Mouse (Mus musculus): ENCODE results near the gene Trappc13. TPM values are rescaled to one million over a fixed set of nuclear protein-coding genes. Genes with fewer than 3 reads are reported as not detected.

Gene Trappc13
- total and polyA plus RNA-seq, 2 experiments from 2014 or later: 33.1 to 35.4 TPM

- Histone ChIP-seq H3K9me3 (replicated peaks; ENCODE audit: control insufficient read depth, low read length) (no peaks in the 10 kb centered on the region), H3K9ac (replicated peaks; ENCODE audit: low read depth, low read length) (no peak overlapping the region), H3K27ac (ENCODE audit: low read depth) (no peak overlapping the region), H3K36me3 (replicated peaks; ENCODE audit: control insufficient read depth, insufficient read depth, low read length) (peaks cover 55% of the 10 kb centered on the region), H3K27me3 (ENCODE audit: control insufficient read depth, insufficient read depth, low read length) (no peaks in the 10 kb centered on the region), H3K4me3 (ENCODE audit: low read depth, low read length) (no peak overlapping the region), H3K4me1 (ENCODE audit: control insufficient read depth, insufficient read depth) (no peaks in the 10 kb centered on the region), H3K4me2 (ENCODE audit: low read depth, low read length) (no peak overlapping the region)
- DNase-seq (ENCODE audit: low spot score) (no peak), ATAC-seq (ENCODE audit: insufficient read depth, low read depth) (no peak)
- TF ChIP-seq EP300 (IDR thresholded peaks at IDR 0.05; ENCODE audit: low read depth) (no peak), CTCF (IDR thresholded peaks at IDR 0.05; ENCODE audit: low read depth) (no peak)
- WGBS: 70% methylated on average over 1 of the region's 1 CpGs
Measured at GRCm38 (mm10) chr13:104155686-104156085, 22.6 kb downstream of the Trappc13 start.

GRCm38 (mm10) chr13:104155106-104155505 is 23.2 kb downstream of the Trappc13 start:
- no peak for ATAC-seq (ENCODE audit: insufficient read depth, low read depth)
- H3K9me3 ChIP-seq (replicated peaks; ENCODE audit: control insufficient read depth, low read length): no peaks in the 10 kb centered on the region
- no peak overlapping the region for H3K9ac ChIP-seq (replicated peaks; ENCODE audit: low read depth, low read length)
- H3K27ac ChIP-seq (ENCODE audit: low read depth): no peak overlapping the region
- DNase-seq (ENCODE audit: low spot score): no peak
- H3K36me3 ChIP-seq (replicated peaks; ENCODE audit: control insufficient read depth, insufficient read depth, low read length): peaks cover 54% of the 10 kb centered on the region
- no peaks in the 10 kb centered on the region for H3K27me3 ChIP-seq (ENCODE audit: control insufficient read depth, insufficient read depth, low read length)
- 88% methylated on average over 7 of the region's 7 CpGs for WGBS
- no peak overlapping the region for H3K4me2 ChIP-seq (ENCODE audit: low read depth, low read length)
- H3K4me3 ChIP-seq (ENCODE audit: low read depth, low read length): no peak overlapping the region
- TF ChIP-seq CTCF (IDR thresholded peaks at IDR 0.05; ENCODE audit: low read depth): no peak
- TF ChIP-seq EP300 (IDR thresholded peaks at IDR 0.05; ENCODE audit: low read depth): no peak
- H3K4me1 ChIP-seq (ENCODE audit: control insufficient read depth, insufficient read depth): no peaks in the 10 kb centered on the region

GRCm38 (mm10) chr13:104154180-104154579 is 24.1 kb downstream of the Trappc13 start:
- 97% methylated on average over 5 of the region's 5 CpGs for WGBS
- no peak overlapping the region for H3K4me2 ChIP-seq (ENCODE audit: low read depth, low read length)
- H3K4me3 ChIP-seq (ENCODE audit: low read depth, low read length): no peak overlapping the region
- no peaks in the 10 kb centered on the region for H3K4me1 ChIP-seq (ENCODE audit: control insufficient read depth, insufficient read depth)
- DNase-seq (ENCODE audit: low spot score) (no peak), ATAC-seq (ENCODE audit: insufficient read depth, low read depth) (no peak)
- TF ChIP-seq CTCF (IDR thresholded peaks at IDR 0.05; ENCODE audit: low read depth): no peak
- no peak for TF ChIP-seq EP300 (IDR thresholded peaks at IDR 0.05; ENCODE audit: low read depth)
- no peak overlapping the region for H3K27ac ChIP-seq (ENCODE audit: low read depth)
- H3K36me3 ChIP-seq (replicated peaks; ENCODE audit: control insufficient read depth, insufficient read depth, low read length): peaks cover 48% of the 10 kb centered on the region
- H3K9ac ChIP-seq (replicated peaks; ENCODE audit: low read depth, low read length): no peak overlapping the region
- no peaks in the 10 kb centered on the region for H3K27me3 ChIP-seq (ENCODE audit: control insufficient read depth, insufficient read depth, low read length)
- H3K9me3 ChIP-seq (replicated peaks; ENCODE audit: control insufficient read depth, low read length): no peaks in the 10 kb centered on the region

- H3K4me2 ChIP-seq (ENCODE audit: low read depth, low read length): no peak overlapping the region
- WGBS: 90% methylated on average over 3 of the region's 3 CpGs
Measured at GRCm38 (mm10) chr13:104145646-104146045, 32.6 kb downstream of the Trappc13 start.

GRCm38 (mm10) chr13:104144871-104145270 is 33.4 kb downstream of the Trappc13 start:
- no peak overlapping the region for H3K27ac ChIP-seq (ENCODE audit: low read depth)
- peaks cover 65% of the 10 kb centered on the region for H3K36me3 ChIP-seq (replicated peaks; ENCODE audit: control insufficient read depth, insufficient read depth, low read length)

More at GRCm38 (mm10) chr13:104145646-104146045, 32.6 kb downstream of the Trappc13 start:
- ATAC-seq (ENCODE audit: insufficient read depth, low read depth) (no peak), DNase-seq (ENCODE audit: low spot score) (no peak)
- no peak overlapping the region for H3K4me3 ChIP-seq (ENCODE audit: low read depth, low read length)
- peaks cover 68% of the 10 kb centered on the region for H3K36me3 ChIP-seq (replicated peaks; ENCODE audit: control insufficient read depth, insufficient read depth, low read length)
- no peak for TF ChIP-seq EP300 (IDR thresholded peaks at IDR 0.05; ENCODE audit: low read depth)
- no peak for TF ChIP-seq CTCF (IDR thresholded peaks at IDR 0.05; ENCODE audit: low read depth)
- H3K9ac ChIP-seq (replicated peaks; ENCODE audit: low read depth, low read length): no peak overlapping the region
- no peaks in the 10 kb centered on the region for H3K27me3 ChIP-seq (ENCODE audit: control insufficient read depth, insufficient read depth, low read length)
- H3K9me3 ChIP-seq (replicated peaks; ENCODE audit: control insufficient read depth, low read length): no peaks in the 10 kb centered on the region
- no peak overlapping the region for H3K27ac ChIP-seq (ENCODE audit: low read depth)
- H3K4me1 ChIP-seq (ENCODE audit: control insufficient read depth, insufficient read depth): no peaks in the 10 kb centered on the region

More at GRCm38 (mm10) chr13:104144871-104145270, 33.4 kb downstream of the Trappc13 start:
- Histone ChIP-seq H3K4me1 (ENCODE audit: control insufficient read depth, insufficient read depth) (no peaks in the 10 kb centered on the region), H3K4me2 (ENCODE audit: low read depth, low read length) (no peak overlapping the region), H3K27me3 (ENCODE audit: control insufficient read depth, insufficient read depth, low read length) (no peaks in the 10 kb centered on the region), H3K9ac (replicated peaks; ENCODE audit: low read depth, low read length) (no peak overlapping the region), H3K9me3 (replicated peaks; ENCODE audit: control insufficient read depth, low read length) (no peaks in the 10 kb centered on the region), H3K4me3 (ENCODE audit: low read depth, low read length) (no peak overlapping the region)
- DNase-seq (ENCODE audit: low spot score) (no peak), ATAC-seq (ENCODE audit: insufficient read depth, low read depth) (no peak)
- no peak for TF ChIP-seq CTCF (IDR thresholded peaks at IDR 0.05; ENCODE audit: low read depth)
- TF ChIP-seq EP300 (IDR thresholded peaks at IDR 0.05; ENCODE audit: low read depth): no peak
- WGBS: 78% methylated on average over 9 of the region's 9 CpGs

All from heart, postnatal 0 days (tissue).